8 mouse cellular contexts compared by ENCODE assay signal in genomic region chr2:180272884-180273321, GRCm38 (mm10). TPM values are rescaled to one million over a fixed set of nuclear protein-coding genes. Genes with fewer than 3 reads are reported as not detected.
DNase-seq lines count a peak whose midpoint lies in the region; ATAC-seq and TF ChIP-seq lines count a peak whose summit lies in the region.

No protein-coding gene starts in this region.

- DNase-seq in left cerebral cortex, postnatal 4 days = peak; percentile 50
- no peak for DNase-seq in left cerebral cortex, adult 18-20 months (ENCODE audit: low spot score in 2 of 2)
- peak; percentile 27 for DNase-seq in R1 (ENCODE audit: low read depth, low spot score)
- peak; percentile 67 for DNase-seq in kidney, adult 9 months
- DNase-seq in embryo, embryonic 11 days = no peak
- no peak for DNase-seq in adrenal gland, adult (ENCODE audit: inconsistent age in 2 of 2, low spot score in 1 of 2)

- under 1% methylated on average over 37 of the region's 37 CpGs for WGBS in midbrain, embryonic 13.5 days

- peaks cover 9% of the 10 kb centered on the region; the same call in 1 of the 2 replicates for H3K36me3 ChIP-seq in midbrain, embryonic 13.5 days

- intact Hi-C loops in left cerebral cortex, postnatal 4 days (cut with DNase I) = loop anchor here (1.0 kb wide), 1 partner anchor 74 kb away; no protein-coding TSS in a partner anchor

- peak overlapping the region; percentile 94 for H3K9ac ChIP-seq in midbrain, embryonic 13.5 days (replicated peaks)

- H3K4me3 ChIP-seq in embryonic fibroblast, embryonic 13.5 days (ENCODE audit: insufficient read depth, low read length) = peak overlapping the region; percentile 49
- peak overlapping the region; percentile 90 for H3K4me3 ChIP-seq in midbrain, embryonic 13.5 days (replicated peaks)

- H3K9me3 ChIP-seq in midbrain, embryonic 13.5 days = no peaks in the 10 kb centered on the region

- H3K4me1 ChIP-seq in embryonic fibroblast, embryonic 13.5 days (ENCODE audit: control insufficient read depth, insufficient read depth, low read length) = no peaks in the 10 kb centered on the region
- peaks cover 46% of the 10 kb centered on the region for H3K4me1 ChIP-seq in midbrain, embryonic 13.5 days (replicated peaks)

- no peak for TF ChIP-seq POLR2A in embryonic fibroblast, embryonic 13.5 days (IDR thresholded peaks at IDR 0.05; ENCODE audit: low read depth, low read length)

- no peak for TF ChIP-seq CTCF in embryonic fibroblast, embryonic 13.5 days (IDR thresholded peaks at IDR 0.05; ENCODE audit: borderline replicate concordance, insufficient read depth, low read length)

- ATAC-seq in midbrain, embryonic 13.5 days = peak; percentile 46; the same call in 1 of the 2 replicates

- H3K4me2 ChIP-seq in midbrain, embryonic 13.5 days (replicated peaks) = peak overlapping the region; percentile 92

- H3K27ac ChIP-seq in embryonic fibroblast, embryonic 13.5 days (ENCODE audit: insufficient read depth, low read length) = no peak overlapping the region
- H3K27ac ChIP-seq in midbrain, embryonic 13.5 days = peak overlapping the region; percentile 83

- peaks cover 16% of the 10 kb centered on the region for H3K27me3 ChIP-seq in midbrain, embryonic 13.5 days

RNA-seq across cellular contexts. Expression of gene Cables2, which starts 0.4 kb away (rescaled TPM):
- total RNA-seq in left cerebral cortex, postnatal 4 days (2021) = 10 to 100 TPM; 47.2 to 48.6 TPM
- 10 to 100 TPM; 30.5 to 33.7 TPM for total RNA-seq in left cerebral cortex, adult 18-20 months (2021)
- 12.5 and 13.4 TPM in 2 replicates for polyA plus RNA-seq in embryonic fibroblast, embryonic 13.5 days (2011; ENCODE audit: insufficient read length, low read depth, missing spikeins)
- 18.2 and 21.6 TPM in 2 replicates for polyA plus RNA-seq in midbrain, embryonic 13.5 days (2015; fragmentation: Nextera tagmentation; extraction: Ambion mirVana)

RNA-seq across cellular contexts. Expression of gene Rps21, which starts 15.7 kb away (rescaled TPM):
- total RNA-seq in left cerebral cortex, postnatal 4 days (2021) = 100 to 1,000 TPM; 616 to 687 TPM
- 100 to 1,000 TPM; 728 to 804 TPM for total RNA-seq in left cerebral cortex, adult 18-20 months (2021)
- polyA plus RNA-seq in embryonic fibroblast, embryonic 13.5 days (2011; ENCODE audit: insufficient read length, low read depth, missing spikeins) = 1,138 and 1,342 TPM in 2 replicates
- 418 and 448 TPM in 2 replicates for polyA plus RNA-seq in midbrain, embryonic 13.5 days (2015; fragmentation: Nextera tagmentation; extraction: Ambion mirVana)

RNA-seq across cellular contexts. Expression of gene Rbbp8nl, which starts 16.8 kb away (rescaled TPM):
- total RNA-seq in left cerebral cortex, postnatal 4 days (2021) = not detected
- total RNA-seq in left cerebral cortex, adult 18-20 months (2021) = not detected
- not detected in 2 replicates for polyA plus RNA-seq in embryonic fibroblast, embryonic 13.5 days (2011; ENCODE audit: insufficient read length, low read depth, missing spikeins)
- polyA plus RNA-seq in midbrain, embryonic 13.5 days (2015; fragmentation: Nextera tagmentation; extraction: Ambion mirVana) = not detected in 2 replicates

RNA-seq across cellular contexts. Expression of gene Lama5, which starts 47.2 kb away (rescaled TPM):
- 1 to 10 TPM; 6.3 to 6.5 TPM for total RNA-seq in left cerebral cortex, postnatal 4 days (2021)
- 10 to 100 TPM in 1 of 2 experiments, 1 to 10 TPM in 1; 8.2 to 11.2 TPM for total RNA-seq in left cerebral cortex, adult 18-20 months (2021)
- 31.0 and 51.1 TPM in 2 replicates for polyA plus RNA-seq in embryonic fibroblast, embryonic 13.5 days (2011; ENCODE audit: insufficient read length, low read depth, missing spikeins)
- polyA plus RNA-seq in midbrain, embryonic 13.5 days (2015; fragmentation: Nextera tagmentation; extraction: Ambion mirVana) = 1.4 and 1.7 TPM in 2 replicates

Comparison
In these comparisons a context has a peak if more than half of its experiments do, and no peak if none do; other contexts are left out.
1. DNase-seq: peak in left cerebral cortex, postnatal 4 days (single experiment), R1 (single experiment) and kidney, adult 9 months (single experiment); none in left cerebral cortex, adult 18-20 months (0 of 2), embryo, embryonic 11 days (single experiment) and adrenal gland, adult (0 of 2).